Mouse (Mus musculus): ENCODE data around the gene Fam181a.

DNA sequence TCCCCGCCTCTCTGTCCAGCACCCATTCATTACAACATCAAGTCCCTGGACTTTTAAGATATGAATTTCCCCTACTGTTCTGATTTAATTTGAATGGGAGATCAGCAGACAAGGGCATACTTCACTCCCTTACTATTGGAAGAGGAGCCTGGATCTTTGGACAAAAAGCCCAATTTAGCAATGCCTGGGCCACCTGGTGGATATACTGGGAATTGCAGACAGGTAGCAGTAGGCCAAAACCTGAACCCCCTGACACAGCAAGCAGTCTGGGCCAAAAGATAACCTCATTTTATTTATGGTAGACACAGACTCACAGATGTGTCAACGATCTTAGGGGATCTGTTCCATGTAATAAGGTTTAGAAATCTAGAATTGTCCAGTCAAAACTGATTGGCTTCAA lies 9.1 kb upstream of the Fam181a start:
- TF ChIP-seq CTCF (IDR thresholded peaks at IDR 0.05; ENCODE audit: borderline replicate concordance, extremely low read depth, insufficient read depth, insufficient read length) = peak; percentile 79; the same call in 1 of the 2 replicates
- TF ChIP-seq POLR2A (IDR thresholded peaks at IDR 0.05; ENCODE audit: borderline replicate concordance, extremely low read depth, insufficient read depth, insufficient read length, poor library complexity, severe bottlenecking) = no peak

All from brain, embryonic 14.5 days (tissue).